Mouse (Mus musculus): ENCODE results near the gene Hhex. TPM values are rescaled to one million over a fixed set of nuclear protein-coding genes. Genes with fewer than 3 reads are reported as not detected.

Gene Hhex
- 6.7 and 7.2 TPM in 2 replicates for polyA plus RNA-seq (2015; fragmentation: Nextera tagmentation; extraction: Ambion mirVana)

- H3K27me3 ChIP-seq, result peaks cover 93% of the 10 kb centered on the region
- H3K27ac ChIP-seq, result peak within 1 kb of the TSS; percentile 30; the same call in 1 of the 2 replicates
- under 1% methylated on average over 67 of the region's 79 CpGs for WGBS
These were observed at the start of gene Hhex for GRCm38 (mm10) chr19:37434263-37434951. Gene Hhex (plus strand): TSS chr19:37434810.

GRCm38 (mm10) chr19:37386126-37386525 lies 48.5 kb upstream of the Hhex start:
- Histone ChIP-seq H3K27me3 (no peaks in the 10 kb centered on the region), H3K4me2 (no peak overlapping the region), H3K36me3 (no peaks in the 10 kb centered on the region; the same call in 1 of the 2 replicates), H3K9ac (no peak overlapping the region), H3K9me3 (no peaks in the 10 kb centered on the region), H3K4me1 (replicated peaks) (no peaks in the 10 kb centered on the region), H3K27ac (no peak overlapping the region), H3K4me3 (no peak overlapping the region)
- 80% methylated on average over 3 of the region's 3 CpGs for WGBS
- ATAC-seq (ENCODE audit: low FRiP score), result no peak

More at GRCm38 (mm10) chr19:37434263-37434951, at the start of gene Hhex:
- Histone ChIP-seq H3K4me3 (peak within 1 kb of the TSS; percentile 41), H3K36me3 (no peaks in the 10 kb centered on the region), H3K9me3 (no peaks in the 10 kb centered on the region), H3K9ac (0 out of 2 replicates have a peak within 1 kb of the TSS, but pooled peaks have one; percentile 53), H3K4me1 (replicated peaks) (peaks cover 19% of the 10 kb centered on the region), H3K4me2 (peak within 1 kb of the TSS; percentile 58)
- ATAC-seq (ENCODE audit: low FRiP score), result peak; percentile 64

GRCm38 (mm10) chr19:37391869-37392268 lies 42.7 kb upstream of the Hhex start:
- Histone ChIP-seq H3K9ac (no peak overlapping the region), H3K4me1 (replicated peaks) (no peaks in the 10 kb centered on the region), H3K4me2 (no peak overlapping the region), H3K27ac (no peak overlapping the region), H3K27me3 (no peaks in the 10 kb centered on the region), H3K36me3 (peaks cover 3% of the 10 kb centered on the region; the same call in 1 of the 2 replicates), H3K4me3 (no peak overlapping the region), H3K9me3 (no peaks in the 10 kb centered on the region)
- WGBS, result 97% methylated on average over 3 of the region's 3 CpGs
- no peak for ATAC-seq (ENCODE audit: low FRiP score)

GRCm38 (mm10) chr19:37396279-37396678 lies 38.3 kb upstream of the Hhex start:
- no peaks in the 10 kb centered on the region for H3K9me3 ChIP-seq
- peaks cover 10% of the 10 kb centered on the region; the same call in 1 of the 2 replicates for H3K36me3 ChIP-seq
- no peak overlapping the region for H3K27ac ChIP-seq
- H3K4me3 ChIP-seq, result no peak overlapping the region
- H3K4me2 ChIP-seq, result no peak overlapping the region
- no peak overlapping the region for H3K9ac ChIP-seq
- no peaks in the 10 kb centered on the region for H3K4me1 ChIP-seq (replicated peaks)
- no peak for ATAC-seq (ENCODE audit: low FRiP score)
- 95% methylated on average over 3 of the region's 3 CpGs for WGBS
- H3K27me3 ChIP-seq, result no peaks in the 10 kb centered on the region

GRCm38 (mm10) chr19:37400936-37401335 lies 33.7 kb upstream of the Hhex start:
- no peak overlapping the region for H3K27ac ChIP-seq
- no peak for ATAC-seq (ENCODE audit: low FRiP score)
- H3K27me3 ChIP-seq, result no peaks in the 10 kb centered on the region
- H3K4me2 ChIP-seq, result no peak overlapping the region
- no peak overlapping the region for H3K9ac ChIP-seq
- H3K9me3 ChIP-seq, result no peaks in the 10 kb centered on the region
- no peaks in the 10 kb centered on the region for H3K4me1 ChIP-seq (replicated peaks)
- 79% methylated on average over 6 of the region's 6 CpGs for WGBS
- no peak overlapping the region for H3K4me3 ChIP-seq
- H3K36me3 ChIP-seq, result 0 out of 2 replicates have a peak, but pooled peaks cover 10% of the 10 kb centered on the region

- H3K4me3 ChIP-seq, result no peak overlapping the region
- H3K27ac ChIP-seq, result no peak overlapping the region
- H3K36me3 ChIP-seq, result peaks cover 9% of the 10 kb centered on the region; the same call in 1 of the 2 replicates
- no peaks in the 10 kb centered on the region for H3K27me3 ChIP-seq
- H3K9me3 ChIP-seq, result no peaks in the 10 kb centered on the region
- no peak for ATAC-seq (ENCODE audit: low FRiP score)
- no peak overlapping the region for H3K9ac ChIP-seq
- no peaks in the 10 kb centered on the region for H3K4me1 ChIP-seq (replicated peaks)
- 91% methylated on average over 4 of the region's 4 CpGs for WGBS
- no peak overlapping the region for H3K4me2 ChIP-seq
These were observed 16.3 kb upstream of the Hhex start for GRCm38 (mm10) chr19:37418294-37418693.

GRCm38 (mm10) chr19:37419613-37420012 lies 15.0 kb upstream of the Hhex start:
- Histone ChIP-seq H3K4me3 (no peak overlapping the region), H3K4me1 (replicated peaks) (no peaks in the 10 kb centered on the region), H3K4me2 (no peak overlapping the region), H3K36me3 (peaks cover 9% of the 10 kb centered on the region; the same call in 1 of the 2 replicates), H3K9me3 (no peaks in the 10 kb centered on the region), H3K27ac (no peak overlapping the region), H3K9ac (no peak overlapping the region), H3K27me3 (no peaks in the 10 kb centered on the region)
- 58% methylated on average over 3 of the region's 3 CpGs for WGBS
- ATAC-seq (ENCODE audit: low FRiP score), result no peak

GRCm38 (mm10) chr19:37428589-37428988 lies 6.0 kb upstream of the Hhex start:
- Histone ChIP-seq H3K36me3 (no peaks in the 10 kb centered on the region), H3K9me3 (no peaks in the 10 kb centered on the region), H3K27me3 (peaks cover 41% of the 10 kb centered on the region), H3K4me3 (no peak overlapping the region), H3K4me1 (replicated peaks) (no peaks in the 10 kb centered on the region), H3K4me2 (no peak overlapping the region), H3K27ac (no peak overlapping the region), H3K9ac (no peak overlapping the region)
- ATAC-seq (ENCODE audit: low FRiP score), result no peak
- whole genome bisulfite sequencing, result 82% methylated on average over 5 of the region's 5 CpGs

GRCm38 (mm10) chr19:37431139-37431756 lies 3.4 kb upstream of the Hhex start:
- Histone ChIP-seq H3K27me3 (peaks cover 67% of the 10 kb centered on the region), H3K36me3 (no peaks in the 10 kb centered on the region), H3K4me1 (replicated peaks) (peaks cover 19% of the 10 kb centered on the region), H3K9me3 (no peaks in the 10 kb centered on the region), H3K4me3 (no peak overlapping the region), H3K4me2 (no peak overlapping the region), H3K27ac (no peak overlapping the region), H3K9ac (no peak overlapping the region)
- no peak for ATAC-seq (ENCODE audit: low FRiP score)
- 94% methylated on average over 11 of the region's 11 CpGs for WGBS

GRCm38 (mm10) chr19:37432868-37433570 lies 1.6 kb upstream of the Hhex start:
- ATAC-seq (ENCODE audit: low FRiP score), result no peak
- peaks cover 19% of the 10 kb centered on the region for H3K4me1 ChIP-seq (replicated peaks)
- H3K4me3 ChIP-seq, result no peak overlapping the region
- no peak overlapping the region for H3K27ac ChIP-seq
- H3K9me3 ChIP-seq, result no peaks in the 10 kb centered on the region
- H3K36me3 ChIP-seq, result no peaks in the 10 kb centered on the region
- H3K27me3 ChIP-seq, result peaks cover 82% of the 10 kb centered on the region
- WGBS, result 20% methylated on average over 16 of the region's 16 CpGs
- no peak overlapping the region for H3K4me2 ChIP-seq
- no peak overlapping the region for H3K9ac ChIP-seq

- ATAC-seq (ENCODE audit: low FRiP score), result 0 out of 2 replicates have a peak, but pooled peaks have one; percentile 6
- Histone ChIP-seq H3K4me3 (peak overlapping the region; percentile 41), H3K27ac (no peak overlapping the region), H3K9ac (0 out of 2 replicates have a peak overlapping the region, but pooled peaks have one; percentile 53), H3K27me3 (peaks cover 88% of the 10 kb centered on the region), H3K4me1 (replicated peaks) (peaks cover 19% of the 10 kb centered on the region), H3K9me3 (no peaks in the 10 kb centered on the region), H3K36me3 (no peaks in the 10 kb centered on the region), H3K4me2 (peak overlapping the region; percentile 58)
- 2% methylated on average over 14 of the region's 14 CpGs for WGBS
These were observed 731 bp upstream of the Hhex start for GRCm38 (mm10) chr19:37433895-37434262.
